Mouse (Mus musculus): ENCODE measurements around the gene Baz2b. TPM values are rescaled to one million over a fixed set of nuclear protein-coding genes. Genes with fewer than 3 reads are reported as not detected.
"Not testable (repeated sequence)": the region's sequence is repeated elsewhere in the genome, so short reads cannot be mapped to it uniquely, and the experiment has no call there.

Baz2b gene
- total and polyA plus RNA-seq, 2 experiments from 2014 or later: 72.3 to 89.3 TPM

- DNase-seq (ENCODE audit: low spot score) (no peak), ATAC-seq (ENCODE audit: low FRiP score) (no peak)
- H3K9ac ChIP-seq (replicated peaks; ENCODE audit: low read length, poor library complexity, severe bottlenecking): no peak overlapping the region
- H3K27ac ChIP-seq (ENCODE audit: low read depth, low read length): no peak overlapping the region
- H3K27me3 ChIP-seq (ENCODE audit: insufficient read depth, low read length): no peaks in the 10 kb centered on the region
- no peaks in the 10 kb centered on the region for H3K4me1 ChIP-seq (ENCODE audit: insufficient read depth, low read length)
- 74% methylated on average over 9 of the region's 9 CpGs for whole genome bisulfite sequencing
- H3K36me3 ChIP-seq (ENCODE audit: insufficient read depth, low read length): no peaks in the 10 kb centered on the region
- no peaks in the 10 kb centered on the region for H3K9me3 ChIP-seq (ENCODE audit: low read length)
- no peak overlapping the region for H3K4me3 ChIP-seq (ENCODE audit: low read depth, low read length)
- H3K4me2 ChIP-seq (ENCODE audit: low read depth, low read length, poor library complexity, severe bottlenecking): no peak overlapping the region
- TF ChIP-seq CTCF (IDR thresholded peaks at IDR 0.05): no peak
These were observed 355.3 kb downstream of the Baz2b start for GRCm38 (mm10) chr2:59854363-59854762.

DNA sequence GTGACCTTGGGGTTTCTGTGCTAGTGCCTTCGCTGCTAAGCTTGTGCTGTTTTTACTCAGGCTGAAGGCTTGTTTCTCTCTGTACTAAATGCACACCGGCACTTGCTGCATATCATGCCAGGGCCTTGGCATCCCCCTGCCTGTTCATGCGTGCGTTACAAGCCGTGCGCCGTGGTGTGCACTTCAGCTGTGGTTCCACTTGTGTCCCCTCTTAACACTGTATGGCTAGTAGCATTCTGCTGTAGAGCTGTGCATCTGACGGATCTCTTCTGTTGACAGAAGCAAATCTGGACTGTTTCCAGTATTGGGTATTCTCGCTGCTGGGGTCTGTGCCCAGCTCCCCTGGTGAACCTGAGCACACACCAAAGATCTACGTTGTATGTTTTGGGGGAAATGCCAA is 356.1 kb downstream of the Baz2b start:
- Histone ChIP-seq H3K27ac (ENCODE audit: low read depth, low read length) (no peak overlapping the region), H3K4me3 (ENCODE audit: low read depth, low read length) (no peak overlapping the region), H3K9me3 (ENCODE audit: low read length) (no peaks in the 10 kb centered on the region), H3K27me3 (ENCODE audit: insufficient read depth, low read length) (no peaks in the 10 kb centered on the region), H3K4me2 (ENCODE audit: low read depth, low read length, poor library complexity, severe bottlenecking) (no peak overlapping the region), H3K9ac (replicated peaks; ENCODE audit: low read length, poor library complexity, severe bottlenecking) (no peak overlapping the region), H3K4me1 (ENCODE audit: insufficient read depth, low read length) (no peaks in the 10 kb centered on the region), H3K36me3 (ENCODE audit: insufficient read depth, low read length) (no peaks in the 10 kb centered on the region)
- DNase-seq (ENCODE audit: low spot score): no peak
- WGBS: 88% methylated on average over 10 of the region's 10 CpGs
- no peak for ATAC-seq (ENCODE audit: low FRiP score)
- TF ChIP-seq CTCF (IDR thresholded peaks at IDR 0.05): no peak; the same call in 1 of the 2 replicates

DNA sequence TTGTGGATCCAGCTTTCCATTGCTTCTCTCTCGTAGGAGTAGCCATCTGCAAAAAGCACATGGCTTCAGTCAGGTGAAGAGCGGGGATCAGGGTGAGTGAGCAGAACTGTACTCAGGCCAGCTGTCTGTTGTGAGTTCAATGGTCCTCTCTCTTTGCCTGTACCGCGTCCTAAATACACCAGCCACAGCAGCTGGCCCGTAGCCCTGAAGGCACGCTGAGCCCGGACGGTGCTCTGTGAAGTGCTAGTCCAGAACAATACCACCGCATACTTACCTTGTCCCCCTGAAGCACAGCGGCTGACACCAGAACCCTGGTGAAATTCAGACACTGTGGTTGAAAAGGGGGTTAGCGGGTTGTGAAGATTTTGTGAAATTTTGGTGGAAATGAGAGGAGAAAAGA is 356.7 kb downstream of the Baz2b start:
- Histone ChIP-seq H3K4me3 (ENCODE audit: low read depth, low read length) (no peak overlapping the region), H3K9me3 (ENCODE audit: low read length) (no peaks in the 10 kb centered on the region), H3K27me3 (ENCODE audit: insufficient read depth, low read length) (no peaks in the 10 kb centered on the region), H3K4me1 (ENCODE audit: insufficient read depth, low read length) (no peaks in the 10 kb centered on the region), H3K4me2 (ENCODE audit: low read depth, low read length, poor library complexity, severe bottlenecking) (no peak overlapping the region), H3K27ac (ENCODE audit: low read depth, low read length) (no peak overlapping the region), H3K9ac (replicated peaks; ENCODE audit: low read length, poor library complexity, severe bottlenecking) (no peak overlapping the region), H3K36me3 (ENCODE audit: insufficient read depth, low read length) (no peaks in the 10 kb centered on the region)
- no peak for ATAC-seq (ENCODE audit: low FRiP score)
- no peak for TF ChIP-seq CTCF (IDR thresholded peaks at IDR 0.05)
- 80% methylated on average over 11 of the region's 11 CpGs for WGBS
- DNase-seq (ENCODE audit: low spot score): no peak

GRCm38 (mm10) chr2:59851885-59852284 is 357.8 kb downstream of the Baz2b start:
- H3K36me3 ChIP-seq (ENCODE audit: insufficient read depth, low read length); DNase-seq (ENCODE audit: low spot score); H3K4me2 ChIP-seq (ENCODE audit: low read depth, low read length, poor library complexity, severe bottlenecking); H3K27ac ChIP-seq (ENCODE audit: low read depth, low read length); H3K27me3 ChIP-seq (ENCODE audit: insufficient read depth, low read length); H3K9me3 ChIP-seq (ENCODE audit: low read length); H3K4me3 ChIP-seq (ENCODE audit: low read depth, low read length); H3K4me1 ChIP-seq (ENCODE audit: insufficient read depth, low read length); ATAC-seq (ENCODE audit: low FRiP score); H3K9ac ChIP-seq (replicated peaks; ENCODE audit: low read length, poor library complexity, severe bottlenecking): not testable (repeated sequence)
- WGBS: 84% methylated on average over 3 of the region's 5 CpGs

Other genes starting within 250 kb of the Baz2b start
- 67.1 and 103 TPM in 2 replicates for gene March7, start within 50 bp of the Baz2b start, total RNA-seq (2014; rRNA removed)
- 72.1 and 76.2 TPM in 2 replicates for gene March7, start within 50 bp of the Baz2b start, polyA plus RNA-seq (2015; fragmentation: Nextera tagmentation; extraction: Ambion mirVana)
- gene Cd302, start 74.6 kb upstream of the Baz2b start, total RNA-seq (2014; rRNA removed): 3.6 and 6.1 TPM in 2 replicates
- gene Cd302, start 74.6 kb upstream of the Baz2b start, polyA plus RNA-seq (2015; fragmentation: Nextera tagmentation; extraction: Ambion mirVana): 16.8 and 17.4 TPM in 2 replicates
- gene Ly75, start 173.5 kb upstream of the Baz2b start, total RNA-seq (2014; rRNA removed): 2.9 and 4.8 TPM in 2 replicates
- 1.2 and 1.5 TPM in 2 replicates for gene Ly75, start 173.5 kb upstream of the Baz2b start, polyA plus RNA-seq (2015; fragmentation: Nextera tagmentation; extraction: Ambion mirVana)